Mouse (Mus musculus): Measurements from ENCODE around the gene Chchd10.
A peak's percentile ranks its signal among the peaks of the same experiment; 100 is the strongest.

Chchd10 gene

DNA sequence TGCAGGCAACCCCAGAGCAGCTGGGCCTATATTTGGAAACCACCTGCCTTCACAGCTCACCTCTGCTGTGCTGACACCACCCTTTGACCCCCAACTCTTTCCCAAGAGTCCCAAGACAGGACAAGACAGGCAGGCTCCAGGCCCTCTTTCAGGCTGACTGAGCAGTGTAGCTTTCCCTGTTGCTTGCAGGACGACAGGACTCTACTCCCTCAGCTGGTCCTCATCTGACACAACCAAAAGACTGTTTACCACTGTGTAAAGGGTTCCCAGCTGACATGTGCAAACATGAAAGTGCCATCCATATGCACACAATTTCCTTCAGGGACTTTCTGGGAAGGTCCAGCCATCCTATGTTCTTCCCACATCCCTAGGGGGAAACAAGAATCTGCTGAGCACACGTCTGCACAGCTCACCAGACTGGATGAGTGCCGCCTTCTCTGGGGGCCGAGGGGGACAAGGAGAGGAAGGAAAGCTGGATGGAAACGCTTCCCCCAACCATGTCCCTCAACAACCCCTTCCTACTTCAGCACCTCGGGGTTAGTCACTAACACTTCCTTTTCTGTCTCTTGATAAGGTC is 19.8 kb upstream of the Chchd10 start:
- peaks cover 8% of the 10 kb centered on the region for H3K36me3 ChIP-seq (ENCODE audit: control insufficient read depth, insufficient read depth, low read length, poor library complexity, severe bottlenecking)
- H3K27me3 ChIP-seq (ENCODE audit: control insufficient read depth, insufficient read depth, low read length, poor library complexity, severe bottlenecking): no peaks in the 10 kb centered on the region
- no peak for DNase-seq (ENCODE audit: low read depth, low spot score)

DNA sequence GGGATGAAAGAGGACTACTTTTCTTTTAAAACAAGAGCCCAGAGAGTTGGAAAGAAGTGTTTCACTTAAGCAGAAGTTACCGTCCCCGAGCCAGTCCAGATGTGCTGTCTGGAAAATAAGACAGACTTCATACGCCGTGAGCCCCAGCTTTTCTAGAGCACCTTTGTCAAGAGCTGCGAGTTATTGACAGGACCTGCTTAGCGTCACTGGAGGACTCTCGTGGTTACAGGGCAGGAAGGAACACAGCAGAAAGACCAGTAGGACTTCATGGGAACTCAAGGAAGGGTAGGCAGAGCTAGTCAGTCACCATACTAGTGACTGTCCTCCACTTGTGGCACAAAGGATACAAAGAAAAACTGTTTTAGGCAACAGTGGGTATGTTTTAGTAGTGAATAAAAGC is 17.4 kb upstream of the Chchd10 start:
- DNase-seq (ENCODE audit: low read depth, low spot score): no peak
- no peaks in the 10 kb centered on the region; the same call in 1 of the 2 replicates for H3K36me3 ChIP-seq (ENCODE audit: control insufficient read depth, insufficient read depth, low read length, poor library complexity, severe bottlenecking)
- H3K27me3 ChIP-seq (ENCODE audit: control insufficient read depth, insufficient read depth, low read length, poor library complexity, severe bottlenecking): no peaks in the 10 kb centered on the region

- Histone ChIP-seq H3K27me3 (ENCODE audit: control insufficient read depth, insufficient read depth, low read length, poor library complexity, severe bottlenecking) (no peaks in the 10 kb centered on the region), H3K36me3 (ENCODE audit: control insufficient read depth, insufficient read depth, low read length, poor library complexity, severe bottlenecking) (no peaks in the 10 kb centered on the region; the same call in 1 of the 2 replicates)
- no peak for DNase-seq (ENCODE audit: low read depth, low spot score)
These were observed 16.1 kb upstream of the Chchd10 start for GRCm38 (mm10) chr10:75916840-75917239.

- Histone ChIP-seq H3K27me3 (ENCODE audit: control insufficient read depth, insufficient read depth, low read length, poor library complexity, severe bottlenecking) (no peaks in the 10 kb centered on the region), H3K36me3 (ENCODE audit: control insufficient read depth, insufficient read depth, low read length, poor library complexity, severe bottlenecking) (no peaks in the 10 kb centered on the region)
- no peak for DNase-seq (ENCODE audit: low read depth, low spot score)
These were observed 13.9 kb upstream of the Chchd10 start for GRCm38 (mm10) chr10:75919026-75919425.

DNA sequence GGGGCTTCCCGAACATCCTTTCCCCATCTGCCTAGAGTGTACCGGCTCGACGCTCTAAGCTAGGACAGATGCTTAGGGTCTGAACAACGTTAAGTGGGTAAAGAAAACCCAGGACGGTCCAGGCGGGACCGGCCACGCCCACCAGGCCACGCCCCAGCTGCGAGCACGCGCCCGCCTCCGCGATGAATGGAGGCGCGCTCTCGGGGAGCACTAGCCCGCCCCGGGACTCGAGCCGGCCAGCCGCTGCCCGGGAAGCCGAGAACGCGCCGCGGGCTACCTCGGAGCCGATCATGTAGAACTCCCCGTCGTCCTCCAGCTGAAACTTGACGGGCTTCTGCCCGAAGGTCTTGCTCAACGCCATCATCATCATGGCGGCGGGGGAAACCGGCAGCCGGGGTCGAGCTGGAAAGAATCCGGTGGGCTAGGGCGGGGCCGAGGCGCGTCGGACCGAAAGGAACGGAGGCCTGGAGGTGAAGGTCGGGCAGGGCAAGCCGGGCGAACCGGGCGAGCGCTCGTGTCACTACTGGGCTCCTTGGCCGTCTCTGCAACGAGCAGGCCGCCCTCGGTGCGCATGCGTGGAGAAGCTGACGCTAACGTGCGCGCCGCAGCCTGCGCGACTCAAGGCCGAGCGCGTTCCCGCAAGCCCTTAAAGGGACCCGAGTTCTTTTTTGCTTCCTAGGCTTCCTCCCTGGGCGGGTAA is 11.8 kb upstream of the Chchd10 start, which contains the start of gene Smarcb1:
Smarcb1 (minus strand) TSS at position 592 of the 700 bp plus-strand sequence.
- H3K27me3 ChIP-seq (ENCODE audit: control insufficient read depth, insufficient read depth, low read length, poor library complexity, severe bottlenecking): no peaks in the 10 kb centered on the region
- H3K36me3 ChIP-seq (ENCODE audit: control insufficient read depth, insufficient read depth, low read length, poor library complexity, severe bottlenecking): no peaks in the 10 kb centered on the region
- peak; percentile 95 for DNase-seq (ENCODE audit: low read depth, low spot score)

- Histone ChIP-seq H3K36me3 (ENCODE audit: control insufficient read depth, insufficient read depth, low read length, poor library complexity, severe bottlenecking) (no peaks in the 10 kb centered on the region), H3K27me3 (ENCODE audit: control insufficient read depth, insufficient read depth, low read length, poor library complexity, severe bottlenecking) (no peaks in the 10 kb centered on the region)
- no peak for DNase-seq (ENCODE audit: low read depth, low spot score)
These were observed 11.0 kb upstream of the Chchd10 start for GRCm38 (mm10) chr10:75921726-75922560.

GRCm38 (mm10) chr10:75924324-75924723 is 8.6 kb upstream of the Chchd10 start:
- no peaks in the 10 kb centered on the region for H3K36me3 ChIP-seq (ENCODE audit: control insufficient read depth, insufficient read depth, low read length, poor library complexity, severe bottlenecking)
- H3K27me3 ChIP-seq (ENCODE audit: control insufficient read depth, insufficient read depth, low read length, poor library complexity, severe bottlenecking): no peaks in the 10 kb centered on the region
- DNase-seq (ENCODE audit: low read depth, low spot score): no peak

DNA sequence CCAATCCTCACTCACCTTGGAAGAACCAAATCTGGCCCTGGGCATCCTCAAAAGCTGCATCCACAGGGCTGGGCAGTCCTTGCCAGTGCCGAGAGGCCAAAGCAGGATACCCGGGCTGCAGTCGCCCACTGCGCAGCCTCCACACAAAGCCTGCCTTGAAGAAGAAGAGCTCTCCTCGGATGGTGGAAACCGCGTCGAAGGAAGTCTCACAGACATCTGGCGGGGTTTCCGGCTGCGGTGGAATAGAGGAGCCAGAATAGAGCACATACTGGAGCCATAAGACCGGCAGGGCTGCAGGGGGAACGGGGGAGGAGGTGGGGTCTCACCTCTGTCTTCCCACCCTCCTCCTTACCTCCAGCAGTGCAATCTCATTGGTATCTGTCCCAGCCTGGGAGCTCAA is 6.5 kb upstream of the Chchd10 start:
- H3K27me3 ChIP-seq (ENCODE audit: control insufficient read depth, insufficient read depth, low read length, poor library complexity, severe bottlenecking): no peaks in the 10 kb centered on the region
- no peak for DNase-seq (ENCODE audit: low read depth, low spot score)
- no peaks in the 10 kb centered on the region for H3K36me3 ChIP-seq (ENCODE audit: control insufficient read depth, insufficient read depth, low read length, poor library complexity, severe bottlenecking)

GRCm38 (mm10) chr10:75930304-75930703 is 2.6 kb upstream of the Chchd10 start:
- no peak for DNase-seq (ENCODE audit: low read depth, low spot score)
- no peaks in the 10 kb centered on the region for H3K36me3 ChIP-seq (ENCODE audit: control insufficient read depth, insufficient read depth, low read length, poor library complexity, severe bottlenecking)
- H3K27me3 ChIP-seq (ENCODE audit: control insufficient read depth, insufficient read depth, low read length, poor library complexity, severe bottlenecking): no peaks in the 10 kb centered on the region

DNA sequence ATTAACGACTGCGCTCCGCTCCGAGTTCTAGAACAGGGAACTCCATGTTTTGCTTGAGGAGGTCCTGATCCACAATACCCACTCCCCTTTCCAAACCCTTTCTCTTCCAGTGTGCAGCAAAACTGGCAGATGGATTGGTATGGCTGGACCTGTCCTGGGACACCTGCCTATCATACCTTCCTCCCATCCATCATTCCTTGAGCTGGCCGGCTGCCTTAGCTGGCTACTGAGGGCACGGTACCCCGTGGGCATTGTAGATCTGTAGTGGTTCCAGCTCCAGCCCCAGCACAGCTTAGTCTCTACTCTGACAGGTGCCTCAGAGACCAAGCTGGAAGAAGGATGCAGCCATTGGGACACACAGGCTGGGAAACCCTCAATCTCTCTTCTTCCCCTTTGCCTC is 1.6 kb upstream of the Chchd10 start:
- H3K27me3 ChIP-seq (ENCODE audit: control insufficient read depth, insufficient read depth, low read length, poor library complexity, severe bottlenecking): no peaks in the 10 kb centered on the region
- H3K36me3 ChIP-seq (ENCODE audit: control insufficient read depth, insufficient read depth, low read length, poor library complexity, severe bottlenecking): no peaks in the 10 kb centered on the region
- DNase-seq (ENCODE audit: low read depth, low spot score): no peak

DNA sequence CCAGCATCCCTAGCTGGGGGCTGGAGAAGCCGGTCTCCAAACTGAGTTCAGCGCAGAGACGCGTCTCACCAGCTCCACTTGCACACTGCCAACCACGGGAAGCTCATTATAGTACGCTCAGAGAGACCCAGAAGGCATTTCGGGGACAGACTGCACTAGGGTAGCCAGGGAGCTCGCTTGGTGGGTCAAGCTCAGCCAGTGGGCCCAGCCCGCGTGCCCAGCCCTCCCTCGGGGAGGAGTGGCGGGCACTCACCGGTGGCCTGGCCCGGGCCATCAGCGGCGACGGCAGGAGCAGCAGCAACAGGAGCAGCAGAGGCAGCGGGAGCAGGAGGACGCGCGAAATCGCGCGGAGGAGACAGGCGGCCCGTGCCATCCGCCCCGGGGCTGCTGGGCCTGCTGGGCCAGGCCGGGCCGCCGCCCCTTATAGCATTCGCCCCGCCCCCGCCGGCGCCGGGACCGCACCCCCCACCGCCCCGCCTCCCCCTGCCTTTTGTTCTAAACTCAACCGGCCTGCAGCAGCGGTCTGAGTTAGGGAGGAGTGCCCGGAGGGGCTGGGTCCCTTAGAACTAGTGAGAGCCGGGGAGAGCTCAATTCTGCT is 750 bp upstream of the Chchd10 start:
- peak; percentile 59 for DNase-seq (ENCODE audit: low read depth, low spot score)
- no peaks in the 10 kb centered on the region for H3K36me3 ChIP-seq (ENCODE audit: control insufficient read depth, insufficient read depth, low read length, poor library complexity, severe bottlenecking)

GRCm38 (mm10) chr10:75934991-75935390 is 2.1 kb downstream of the Chchd10 start:
- H3K36me3 ChIP-seq (ENCODE audit: control insufficient read depth, insufficient read depth, low read length, poor library complexity, severe bottlenecking): no peaks in the 10 kb centered on the region
- no peak for DNase-seq (ENCODE audit: low read depth, low spot score)
- no peaks in the 10 kb centered on the region for H3K27me3 ChIP-seq (ENCODE audit: control insufficient read depth, insufficient read depth, low read length, poor library complexity, severe bottlenecking)

More for the DNA sequence above, 750 bp upstream of the Chchd10 start:
- H3K27me3 ChIP-seq (ENCODE audit: control insufficient read depth, insufficient read depth, low read length, poor library complexity, severe bottlenecking): no peaks in the 10 kb centered on the region

DNA sequence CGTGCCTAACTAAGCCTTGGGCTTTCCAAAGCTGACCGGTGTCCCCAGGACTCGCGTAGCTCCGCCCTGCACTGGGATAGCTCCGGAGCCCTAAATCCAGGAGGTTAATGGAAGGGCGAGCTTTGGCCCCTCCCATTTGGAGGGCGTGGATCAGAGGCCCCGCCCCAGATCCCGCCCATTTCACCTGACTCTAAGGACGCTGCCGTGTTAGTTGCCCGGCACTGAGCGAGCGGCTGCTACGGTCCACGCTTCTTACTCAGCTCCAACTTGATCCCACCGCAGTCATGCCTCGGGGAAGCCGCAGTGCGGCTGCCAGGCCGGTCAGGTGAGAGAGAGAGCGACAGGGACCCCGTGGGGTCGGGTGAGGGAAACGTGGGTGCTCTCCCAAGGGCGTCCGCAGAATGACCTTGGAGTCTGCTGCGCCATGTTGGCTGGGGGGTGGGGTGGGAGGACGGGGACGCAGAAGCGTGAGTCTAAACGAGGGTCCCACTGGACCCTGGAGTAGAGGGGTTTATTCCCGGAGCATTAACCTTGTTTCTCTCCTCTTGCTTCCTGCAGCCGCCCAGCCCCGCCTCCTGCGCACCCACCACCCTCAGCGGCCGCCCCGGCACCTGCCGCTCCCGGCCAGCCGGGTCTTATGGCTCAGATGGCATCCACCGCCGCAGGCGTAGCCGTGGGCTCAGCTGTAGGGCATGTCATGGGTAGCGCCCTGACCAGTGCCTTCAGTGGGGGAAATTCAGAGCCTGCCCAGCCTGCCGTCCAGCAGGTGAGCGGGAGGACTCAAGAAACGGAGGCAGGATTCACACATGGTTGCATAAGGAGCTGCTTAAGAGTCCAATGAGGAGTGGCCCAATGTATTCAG is 3.0 kb downstream of the Chchd10 start, which contains the start of gene Mmp11:
Mmp11 (minus strand) TSS at position 817 of the 862 bp plus-strand sequence.
- DNase-seq (ENCODE audit: low read depth, low spot score): peak; percentile 86
- Histone ChIP-seq H3K27me3 (ENCODE audit: control insufficient read depth, insufficient read depth, low read length, poor library complexity, severe bottlenecking) (no peaks in the 10 kb centered on the region), H3K36me3 (ENCODE audit: control insufficient read depth, insufficient read depth, low read length, poor library complexity, severe bottlenecking) (no peaks in the 10 kb centered on the region)

Data from splenic B cell, adult 2 months (primary cell).